Mouse (Mus musculus) lung, postnatal 0 days (tissue): ENCODE measurements around the gene Wfikkn2.

ENCODE experiments used
- CTCF ChIP-seq: IDR thresholded peaks from 2 replicates; pipeline ENCODE4 v1.5.1; 2016; ENCODE audit warnings: antibody characterized with exemption, mild to moderate bottlenecking
- EP300 ChIP-seq: IDR thresholded peaks from 2 replicates; pipeline ENCODE4 v1.6.1; 2016; ENCODE audit warnings: antibody characterized with exemption, mild to moderate bottlenecking, control low read depth

DNA sequence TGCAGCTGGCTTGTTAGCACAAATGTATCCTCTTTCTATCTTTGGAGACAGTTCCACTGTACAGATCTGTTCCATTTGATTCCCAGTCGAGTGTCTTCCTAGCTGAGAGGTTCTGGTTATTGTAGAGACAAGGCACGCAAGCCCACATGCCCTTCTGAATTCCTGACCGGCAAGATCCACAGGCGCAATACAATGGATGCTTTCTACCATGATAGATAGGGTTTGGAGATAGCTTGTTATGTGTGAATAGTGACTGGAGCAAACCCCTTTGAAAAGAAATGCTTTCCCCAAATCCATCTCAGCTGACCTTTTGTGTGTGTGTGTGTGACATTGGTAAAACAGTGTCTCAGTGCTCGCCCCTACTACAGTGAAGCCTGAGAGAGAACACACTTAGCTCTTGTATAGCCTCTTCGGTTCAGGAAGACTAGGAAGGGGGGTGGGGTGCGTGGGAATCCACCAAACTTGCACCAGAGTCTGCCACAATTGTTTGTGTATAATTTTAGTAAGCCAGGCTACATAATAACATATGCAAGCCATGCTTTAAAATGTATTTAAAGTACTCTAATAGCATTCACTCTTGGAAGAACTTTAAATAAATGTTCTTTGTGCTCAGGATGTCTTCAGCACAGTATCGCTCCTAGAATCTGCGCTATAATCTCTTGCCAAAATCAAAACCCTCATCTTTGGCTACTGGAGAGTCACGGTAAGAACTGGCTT is 39.2 kb downstream of the Wfikkn2 start:
- no peak for TF ChIP-seq CTCF
- TF ChIP-seq EP300 = no peak
